Mouse (Mus musculus) bone marrow, adult 2 months (tissue): ENCODE results near the gene E2f3.

Experiments
- CTCF ChIP-seq: fragments of 200-500 bp; IDR thresholded peaks from 2 replicates; pipeline ENCODE4 v1.5.1; 2011; ENCODE audit warnings: low read length, control low read depth; ENCODE audit not compliant: control insufficient read depth, insufficient read depth
- POLR2A ChIP-seq: fragments of 200-500 bp; IDR thresholded peaks from 2 replicates; pipeline ENCODE4 v1.6.1; 2011; ENCODE audit warnings: low read depth, mild to moderate bottlenecking, control low read depth, low read length, borderline replicate concordance; ENCODE audit not compliant: control insufficient read depth

DNA sequence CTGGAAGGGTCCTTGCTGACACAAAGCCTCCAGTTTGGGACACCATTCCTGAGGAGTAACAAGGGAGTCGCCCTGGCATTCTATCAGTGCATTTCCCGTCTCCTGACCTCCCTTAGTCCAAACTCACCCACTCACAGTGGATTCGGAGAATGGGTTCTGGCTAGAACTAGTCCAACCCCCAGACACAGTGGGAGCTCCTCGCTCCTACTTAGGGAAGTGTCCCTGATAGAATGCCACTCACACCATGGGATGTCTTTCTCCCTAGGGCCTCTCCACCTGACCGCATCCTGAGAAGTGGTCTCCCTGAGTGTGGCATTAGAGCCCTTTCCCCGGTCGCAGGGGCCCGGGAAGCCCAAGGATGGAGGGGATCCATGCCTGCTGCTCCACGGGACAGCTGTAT, 77.4 kb downstream of the E2f3 start:
- TF ChIP-seq POLR2A (no peak), CTCF (no peak)
